Mouse (Mus musculus): ENCODE data around the gene Prr22.

GRCm38 (mm10) chr17:56799276-56799675 lies 29.2 kb downstream of the Prr22 start:
- TF ChIP-seq GATA1 (IDR thresholded peaks at IDR 0.05; ENCODE audit: borderline replicate concordance, low read length) (no peak), FLI1 (IDR thresholded peaks at IDR 0.05; ENCODE audit: low read length) (no peak)
